Mouse (Mus musculus) testis, adult 2 months (tissue): ENCODE results near the gene Arl8a. TPM values are rescaled to one million over a fixed set of nuclear protein-coding genes. Genes with fewer than 3 reads are reported as not detected.

Experiments used
- H3K27ac ChIP-seq: fragments of 200-500 bp; 2 replicates; pipeline ENCODE4 v1.5.1; 2012; ENCODE audit warnings: low read depth, low read length; ENCODE audit not compliant: control insufficient read depth, insufficient read depth
- H3K27me3 ChIP-seq: fragments of 200-500 bp; 2 replicates; pipeline ENCODE4 v1.6.1; 2012; ENCODE audit warnings: mild to moderate bottlenecking, low read length, moderate library complexity; ENCODE audit not compliant: control insufficient read depth, insufficient read depth
- H3K36me3 ChIP-seq: fragments of 200-500 bp; 2 replicates; pipeline ENCODE4 v1.6.1; 2012; ENCODE audit warnings: mild to moderate bottlenecking, low read length; ENCODE audit not compliant: control insufficient read depth, insufficient read depth
- H3K4me1 ChIP-seq: fragments of 200-500 bp; 2 replicates; pipeline ENCODE4 v1.6.1; 2012; ENCODE audit warnings: low read length; ENCODE audit not compliant: control insufficient read depth, insufficient read depth
- H3K4me3 ChIP-seq: fragments of 200-500 bp; 2 replicates; pipeline ENCODE4 v1.5.1; 2012; ENCODE audit warnings: low read depth, mild to moderate bottlenecking, low read length, moderate library complexity, mixed read lengths; ENCODE audit not compliant: control insufficient read depth
- CTCF ChIP-seq: fragments of 200-500 bp; IDR thresholded peaks from 2 replicates; pipeline ENCODE4 v1.5.1; 2012; ENCODE audit warnings: low read depth, mild to moderate bottlenecking, inconsistent platforms, low read length, moderate library complexity; ENCODE audit not compliant: control insufficient read depth, insufficient read depth, insufficient replicate concordance
- POLR2A ChIP-seq: fragments of 200-500 bp; IDR thresholded peaks from 2 replicates; pipeline ENCODE4 v1.6.1; 2012; ENCODE audit warnings: low read depth, mild to moderate bottlenecking, inconsistent platforms, low read length, moderate library complexity; ENCODE audit not compliant: control insufficient read depth
- polyA plus RNA-seq: library from polyadenylated mRNA; depleted of rRNA; stranded (reverse); fragments of >200 nt; gene quantifications from 2 replicates; pipeline ENCODE4 v1.2.3, GENCODE M21; 2012

Gene Arl8a
- polyA plus RNA-seq, 1 experiment = 20.6 TPM

DNA sequence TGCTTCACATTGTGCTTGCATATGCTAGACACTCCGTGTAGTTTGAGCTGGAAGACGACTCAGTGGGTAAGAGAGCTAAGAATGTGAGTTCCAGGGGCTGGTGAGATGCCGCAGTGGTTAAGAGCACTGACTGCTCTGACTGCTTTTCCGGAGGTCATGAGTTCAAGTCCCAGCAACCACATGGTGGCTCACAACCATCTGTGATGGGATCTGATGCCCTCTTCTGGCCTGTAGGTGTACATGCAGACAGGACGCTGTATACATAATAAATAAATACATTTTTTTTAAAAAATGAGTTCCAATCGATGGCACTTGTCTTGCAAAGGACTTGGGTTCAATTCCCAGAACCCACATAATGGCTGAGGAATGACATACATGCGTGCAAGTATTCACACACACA, 24.6 kb downstream of the Arl8a start:
- Histone ChIP-seq H3K36me3 (no peaks in the 10 kb centered on the region), H3K27ac (no peak overlapping the region), H3K4me1 (peaks cover 6% of the 10 kb centered on the region), H3K27me3 (no peaks in the 10 kb centered on the region), H3K4me3 (no peak overlapping the region)
- TF ChIP-seq POLR2A (no peak), CTCF (no peak)

DNA sequence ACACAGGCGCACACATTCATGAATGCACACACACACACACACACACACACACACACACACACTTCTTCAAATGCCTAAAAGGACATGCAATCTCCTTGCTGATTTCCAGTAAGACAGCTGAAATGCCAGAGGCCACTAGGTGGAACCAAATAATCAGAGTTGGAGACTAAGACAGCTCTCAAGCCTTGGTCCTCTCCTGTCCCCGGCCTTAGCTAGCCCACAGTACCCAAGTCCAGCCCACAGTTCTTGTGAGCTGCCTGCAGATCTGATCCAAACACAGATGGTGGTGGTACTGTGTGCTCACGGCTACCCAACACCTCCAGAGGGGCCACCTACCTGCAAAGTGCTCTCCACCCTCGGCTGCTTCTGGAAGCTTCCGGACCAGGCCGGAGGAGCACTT, 25.4 kb downstream of the Arl8a start:
- no peaks in the 10 kb centered on the region for H3K36me3 ChIP-seq
- H3K4me3 ChIP-seq = no peak overlapping the region
- TF ChIP-seq CTCF (peak; percentile 31; the same call in 1 of the 2 replicates), POLR2A (no peak)
- no peaks in the 10 kb centered on the region for H3K27me3 ChIP-seq
- H3K4me1 ChIP-seq = peaks cover 6% of the 10 kb centered on the region
- H3K27ac ChIP-seq = no peak overlapping the region

DNA sequence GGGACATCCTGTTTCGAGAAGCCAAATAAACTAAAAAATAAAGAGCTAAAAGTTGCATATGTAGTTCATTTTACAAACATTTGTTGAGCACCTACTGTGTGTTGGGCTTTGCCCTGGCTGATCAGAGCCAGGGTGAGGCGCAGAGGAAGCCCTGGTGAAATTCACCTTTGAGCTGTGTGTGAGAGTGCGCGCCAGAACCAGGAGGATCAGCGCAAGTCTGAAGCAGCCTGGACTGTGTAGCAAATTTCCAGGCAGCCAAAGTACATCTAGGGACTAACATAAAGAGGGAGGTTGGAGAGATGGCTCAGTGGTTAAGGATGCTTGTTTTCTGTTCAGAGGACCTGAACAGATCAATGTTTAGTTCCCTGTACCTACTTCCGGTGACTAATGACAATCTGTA, 26.7 kb downstream of the Arl8a start:
- Histone ChIP-seq H3K27me3 (no peaks in the 10 kb centered on the region), H3K27ac (no peak overlapping the region), H3K36me3 (no peaks in the 10 kb centered on the region), H3K4me1 (peaks cover 6% of the 10 kb centered on the region), H3K4me3 (no peak overlapping the region)
- TF ChIP-seq POLR2A = no peak
- TF ChIP-seq CTCF = no peak

DNA sequence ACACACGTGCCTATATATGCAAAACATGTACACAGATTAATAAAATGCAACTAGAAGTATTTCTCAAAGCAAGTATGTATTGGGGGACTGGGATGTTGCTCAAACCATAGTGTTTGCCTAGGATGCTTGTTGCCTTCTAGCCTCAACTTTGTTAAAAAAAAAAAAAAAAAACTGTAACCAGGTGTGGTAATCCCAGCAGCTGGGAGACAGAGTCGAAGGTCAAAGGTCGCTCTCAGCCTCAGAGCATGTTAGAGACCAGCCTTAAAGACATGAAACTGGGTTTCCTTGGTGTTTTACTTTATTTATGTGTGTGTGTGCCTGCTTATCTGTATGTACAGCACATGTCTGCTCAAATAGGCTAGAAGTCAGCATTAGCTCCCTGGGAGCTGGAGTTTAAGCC, 28.6 kb downstream of the Arl8a start:
- Histone ChIP-seq H3K27me3 (no peaks in the 10 kb centered on the region), H3K36me3 (no peaks in the 10 kb centered on the region), H3K4me3 (no peak overlapping the region), H3K4me1 (peaks cover 4% of the 10 kb centered on the region), H3K27ac (no peak overlapping the region)
- no peak for TF ChIP-seq CTCF
- no peak for TF ChIP-seq POLR2A

DNA sequence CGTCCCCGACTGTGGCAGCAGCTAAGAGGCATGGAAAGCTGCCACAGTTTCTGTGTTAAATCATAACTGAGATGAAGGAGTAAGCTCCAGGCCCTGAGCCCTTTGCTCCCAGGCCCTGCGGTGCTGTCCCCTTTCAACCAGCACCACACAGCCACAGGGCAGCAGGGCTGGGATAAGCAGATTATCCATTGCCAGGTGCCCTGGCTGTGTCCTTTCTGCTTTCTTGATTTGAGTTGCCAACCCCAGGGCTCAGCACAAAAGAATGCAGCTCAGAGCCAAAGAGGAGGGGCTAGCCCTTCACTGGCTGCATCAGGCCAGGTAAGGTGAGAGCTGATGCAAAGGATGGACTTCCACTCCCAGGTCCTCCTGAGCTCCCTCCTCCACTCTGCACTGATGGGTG, 31.1 kb downstream of the Arl8a start:
- H3K36me3 ChIP-seq = no peaks in the 10 kb centered on the region
- no peaks in the 10 kb centered on the region for H3K4me1 ChIP-seq
- H3K4me3 ChIP-seq = no peak overlapping the region
- H3K27me3 ChIP-seq = no peaks in the 10 kb centered on the region
- H3K27ac ChIP-seq = no peak overlapping the region
- no peak for TF ChIP-seq POLR2A
- TF ChIP-seq CTCF = no peak

DNA sequence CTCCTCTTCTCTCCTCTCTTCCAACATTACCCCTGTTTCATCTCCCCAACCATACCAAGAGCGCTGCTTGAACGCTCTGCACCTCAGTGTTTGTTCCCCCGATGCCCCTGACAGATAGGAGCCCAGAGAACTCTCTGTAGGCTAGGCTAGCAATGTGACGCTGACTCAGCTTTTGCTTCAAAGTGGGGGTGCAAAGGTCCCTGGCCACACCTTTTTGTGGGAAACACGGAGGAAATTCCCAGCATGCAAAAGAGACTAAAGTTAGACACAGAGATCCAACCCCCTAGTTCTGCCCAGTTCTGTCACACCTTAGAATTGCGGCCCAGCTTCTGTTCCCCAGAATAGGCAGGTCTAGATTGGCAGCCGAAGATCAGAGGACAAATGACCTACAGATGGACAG, 32.2 kb downstream of the Arl8a start:
- Histone ChIP-seq H3K4me1 (no peaks in the 10 kb centered on the region), H3K27ac (no peak overlapping the region), H3K4me3 (no peak overlapping the region), H3K27me3 (no peaks in the 10 kb centered on the region), H3K36me3 (no peaks in the 10 kb centered on the region)
- TF ChIP-seq POLR2A (no peak), CTCF (no peak)

DNA sequence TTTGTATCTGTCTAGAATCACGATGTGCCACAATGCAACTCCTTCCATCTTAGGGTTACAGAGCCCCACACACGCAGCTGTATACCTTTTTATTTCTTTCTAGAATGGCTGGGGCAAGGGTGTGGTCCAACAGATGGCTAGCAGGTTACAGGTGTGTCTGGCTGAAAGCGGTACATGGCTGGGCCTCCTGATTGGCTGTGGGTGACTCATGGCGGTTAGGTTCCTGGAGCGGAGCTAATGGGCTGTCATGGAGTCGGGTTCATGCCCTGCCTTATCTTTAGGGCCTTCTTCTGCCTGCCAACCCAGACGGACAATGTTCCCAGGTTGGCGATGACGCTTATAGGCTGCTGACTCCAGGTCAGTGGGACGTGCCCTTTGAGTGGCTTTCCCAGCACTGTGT, 34.2 kb downstream of the Arl8a start:
- H3K27ac ChIP-seq = no peak overlapping the region
- H3K4me3 ChIP-seq = no peak overlapping the region

DNA sequence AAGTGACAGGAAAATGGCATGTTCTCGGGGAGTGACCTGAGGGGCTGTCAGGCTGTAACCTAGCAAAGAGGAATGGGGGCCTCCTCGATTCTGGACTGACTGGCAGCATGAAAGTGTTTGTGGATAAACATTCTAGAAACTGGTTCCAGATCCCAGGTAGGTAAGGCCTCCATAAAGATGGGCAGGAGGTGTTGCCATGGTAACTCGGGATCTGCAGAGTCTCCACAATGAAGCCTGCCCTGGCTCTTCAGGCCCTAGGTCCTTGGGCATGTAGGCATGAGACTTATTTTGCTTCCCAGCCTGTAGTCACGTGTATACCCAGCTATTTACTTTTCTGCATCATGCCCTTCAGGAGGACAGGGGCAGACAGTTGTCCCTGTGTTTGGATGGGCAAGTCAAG, 34.7 kb downstream of the Arl8a start:
- H3K4me1 ChIP-seq = no peaks in the 10 kb centered on the region
- H3K27ac ChIP-seq = no peak overlapping the region
- H3K36me3 ChIP-seq = no peaks in the 10 kb centered on the region
- no peak overlapping the region for H3K4me3 ChIP-seq
- TF ChIP-seq POLR2A (no peak), CTCF (no peak)
- no peaks in the 10 kb centered on the region for H3K27me3 ChIP-seq

More for the DNA sequence above, 34.2 kb downstream of the Arl8a start:
- Histone ChIP-seq H3K4me1 (no peaks in the 10 kb centered on the region), H3K36me3 (no peaks in the 10 kb centered on the region), H3K27me3 (no peaks in the 10 kb centered on the region)
- TF ChIP-seq CTCF = no peak
- TF ChIP-seq POLR2A = no peak
